Mouse (Mus musculus): ENCODE data around the gene Itsn1. TPM values are rescaled to one million over a fixed set of nuclear protein-coding genes. Genes with fewer than 3 reads are reported as not detected.

Gene Itsn1
- polyA plus RNA-seq, 1 experiment from 2014 or later: 21.7 TPM

DNA sequence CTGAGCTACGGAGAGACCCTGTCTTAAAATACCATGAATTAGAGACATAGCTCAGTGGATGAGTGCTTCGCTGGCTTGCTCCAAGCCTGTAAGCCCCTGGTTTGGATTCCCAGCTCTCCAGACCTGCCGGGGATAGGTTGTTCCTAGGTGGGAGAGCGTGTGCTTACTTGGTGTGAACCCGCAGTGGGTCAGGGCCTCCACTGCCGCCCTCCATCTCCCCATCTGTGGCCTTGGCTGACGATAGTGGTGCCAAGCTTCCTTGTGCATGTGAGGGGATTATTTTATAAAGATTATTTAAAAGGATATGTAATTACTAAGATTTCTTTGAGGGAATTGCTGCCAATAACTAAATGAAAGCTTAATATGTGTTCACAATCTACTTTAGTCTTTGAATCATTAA is 43.5 kb downstream of the Itsn1 start:
- Histone ChIP-seq H3K4me3 (replicated peaks) (no peak overlapping the region), H3K9ac (no peak overlapping the region), H3K4me2 (no peak overlapping the region), H3K36me3 (no peaks in the 10 kb centered on the region), H3K9me3 (no peaks in the 10 kb centered on the region), H3K4me1 (0 out of 2 replicates have a peak, but pooled peaks cover 3% of the 10 kb centered on the region), H3K27ac (no peak overlapping the region), H3K27me3 (replicated peaks) (no peaks in the 10 kb centered on the region)
- WGBS: 77% methylated on average over 7 of the region's 7 CpGs
- ATAC-seq (ENCODE audit: insufficient read depth, low FRiP score, low read depth): no peak

DNA sequence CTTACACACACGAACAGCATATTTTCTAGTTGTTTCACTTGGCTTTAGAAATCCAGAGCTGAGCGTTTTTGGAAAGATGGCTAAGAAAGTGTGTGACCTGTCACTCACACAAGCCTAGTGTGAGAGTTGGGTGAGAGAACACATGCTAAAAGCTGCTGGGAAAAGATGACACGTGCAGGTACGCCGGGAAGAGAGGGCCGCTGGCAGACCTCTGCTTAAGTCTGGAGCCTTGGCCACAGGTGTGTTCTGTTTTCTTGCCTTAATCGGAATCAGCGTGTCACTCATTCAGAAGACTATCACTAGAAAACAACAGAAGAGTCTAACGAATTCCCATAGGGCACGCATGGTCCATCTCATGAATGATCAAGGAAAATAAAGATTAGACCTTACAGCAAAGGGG is 50.5 kb downstream of the Itsn1 start:
- no peak overlapping the region for H3K27ac ChIP-seq
- no peaks in the 10 kb centered on the region for H3K27me3 ChIP-seq (replicated peaks)
- no peak overlapping the region for H3K4me2 ChIP-seq
- no peak overlapping the region for H3K9ac ChIP-seq
- H3K9me3 ChIP-seq: no peaks in the 10 kb centered on the region
- no peak overlapping the region for H3K4me3 ChIP-seq (replicated peaks)
- 73% methylated on average over 10 of the region's 10 CpGs for WGBS
- H3K4me1 ChIP-seq: 0 out of 2 replicates have a peak, but pooled peaks cover 5% of the 10 kb centered on the region
- no peaks in the 10 kb centered on the region for H3K36me3 ChIP-seq
- ATAC-seq (ENCODE audit: insufficient read depth, low FRiP score, low read depth): no peak

DNA sequence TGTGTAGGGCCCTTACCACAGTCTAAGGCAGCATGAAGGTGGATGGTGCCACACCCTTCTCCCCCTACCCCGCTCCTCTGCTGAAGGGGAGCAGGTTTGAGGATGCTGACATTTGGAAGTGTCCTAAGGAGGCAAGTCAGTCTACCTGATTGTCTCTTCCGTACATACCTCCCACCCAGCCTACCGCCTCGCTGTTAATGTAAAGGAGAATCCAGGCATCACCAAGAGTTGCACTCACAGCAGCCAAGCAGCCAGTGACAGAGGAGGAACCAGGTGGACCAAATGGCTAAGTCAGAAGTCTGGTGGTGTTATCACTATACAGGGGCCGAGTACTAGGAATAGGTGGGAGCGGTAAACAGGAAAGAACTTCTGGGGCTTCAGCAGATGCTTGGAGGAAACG is 51.1 kb downstream of the Itsn1 start:
- 85% methylated on average over 7 of the region's 7 CpGs for WGBS
- Histone ChIP-seq H3K36me3 (no peaks in the 10 kb centered on the region), H3K4me3 (replicated peaks) (no peak overlapping the region), H3K4me2 (no peak overlapping the region), H3K9me3 (no peaks in the 10 kb centered on the region), H3K4me1 (0 out of 2 replicates have a peak, but pooled peaks cover 5% of the 10 kb centered on the region), H3K27ac (no peak overlapping the region), H3K27me3 (replicated peaks) (no peaks in the 10 kb centered on the region), H3K9ac (no peak overlapping the region)
- ATAC-seq (ENCODE audit: insufficient read depth, low FRiP score, low read depth): no peak

DNA sequence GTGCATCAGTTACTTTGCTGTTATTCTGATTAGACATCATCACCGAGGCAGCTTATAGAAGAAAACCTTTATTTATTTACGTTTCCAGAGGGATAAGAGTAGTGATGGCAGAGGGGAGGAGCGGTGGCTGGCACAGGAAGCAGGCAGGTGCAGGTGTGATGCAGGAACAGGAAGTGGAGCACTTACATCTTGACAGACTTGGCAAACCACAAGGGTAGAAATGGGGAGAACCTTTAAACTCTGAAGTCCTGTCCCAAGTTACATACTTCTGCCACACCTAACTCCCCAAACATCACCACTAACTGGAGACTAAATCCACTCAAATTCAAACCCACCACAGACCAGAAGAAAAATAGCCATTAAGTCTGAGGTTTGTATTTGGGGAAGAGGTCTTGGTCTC is 51.7 kb downstream of the Itsn1 start:
- no peak overlapping the region for H3K4me2 ChIP-seq
- H3K27ac ChIP-seq: no peak overlapping the region
- no peak for ATAC-seq (ENCODE audit: insufficient read depth, low FRiP score, low read depth)
- H3K9me3 ChIP-seq: no peaks in the 10 kb centered on the region
- no peaks in the 10 kb centered on the region for H3K27me3 ChIP-seq (replicated peaks)
- no peak overlapping the region for H3K4me3 ChIP-seq (replicated peaks)
- H3K4me1 ChIP-seq: 0 out of 2 replicates have a peak, but pooled peaks cover 5% of the 10 kb centered on the region
- WGBS: 73% methylated on average over 3 of the region's 3 CpGs
- H3K9ac ChIP-seq: no peak overlapping the region
- H3K36me3 ChIP-seq: no peaks in the 10 kb centered on the region

DNA sequence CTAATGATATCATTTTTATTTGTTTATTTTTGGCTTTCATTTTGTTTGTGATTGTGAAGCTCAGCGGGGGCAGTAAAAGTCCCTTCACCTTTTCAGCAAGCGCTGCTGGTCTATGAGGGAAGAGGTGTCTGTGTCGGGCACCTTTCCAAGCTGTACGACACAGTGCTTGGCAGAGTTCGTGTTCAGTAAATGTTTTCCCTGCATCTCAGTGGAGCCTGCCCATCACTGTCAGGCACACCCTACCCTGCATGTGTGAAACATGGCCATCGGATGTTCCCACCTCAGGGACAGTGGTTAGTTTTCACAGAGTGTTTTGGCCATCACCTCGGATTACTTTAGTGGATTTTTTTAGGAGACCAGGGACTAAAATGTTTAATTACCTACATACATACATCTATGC is 54.1 kb downstream of the Itsn1 start:
- WGBS: 84% methylated on average over 7 of the region's 7 CpGs
- Histone ChIP-seq H3K4me3 (replicated peaks) (no peak overlapping the region), H3K9me3 (no peaks in the 10 kb centered on the region), H3K9ac (no peak overlapping the region), H3K36me3 (no peaks in the 10 kb centered on the region), H3K27ac (no peak overlapping the region), H3K27me3 (replicated peaks) (no peaks in the 10 kb centered on the region), H3K4me1 (0 out of 2 replicates have a peak, but pooled peaks cover 5% of the 10 kb centered on the region), H3K4me2 (no peak overlapping the region)
- no peak for ATAC-seq (ENCODE audit: insufficient read depth, low FRiP score, low read depth)

DNA sequence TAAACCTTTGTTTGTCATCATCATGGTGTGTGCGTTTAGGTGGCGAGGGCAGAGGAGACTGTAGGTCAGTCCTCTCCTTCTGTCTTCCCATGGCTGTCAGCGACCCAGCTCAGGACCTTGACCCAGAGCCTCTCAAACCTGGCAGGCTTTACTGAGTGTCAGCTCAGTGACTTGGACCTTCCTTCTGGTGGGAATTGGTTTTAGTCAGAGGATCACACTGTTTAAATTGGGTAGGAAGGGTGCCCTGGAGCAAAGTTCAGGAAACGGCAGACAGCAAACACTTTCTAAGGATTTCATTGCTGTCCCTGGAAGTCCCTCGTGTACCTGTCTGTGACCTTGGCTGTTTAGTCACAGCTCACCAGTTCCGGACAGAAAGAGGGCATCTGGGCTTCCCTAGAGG is 55.2 kb downstream of the Itsn1 start:
- Histone ChIP-seq H3K4me2 (no peak overlapping the region), H3K36me3 (no peaks in the 10 kb centered on the region), H3K4me3 (replicated peaks) (no peak overlapping the region), H3K27ac (no peak overlapping the region), H3K9me3 (no peaks in the 10 kb centered on the region), H3K9ac (no peak overlapping the region), H3K4me1 (0 out of 2 replicates have a peak, but pooled peaks cover 3% of the 10 kb centered on the region), H3K27me3 (replicated peaks) (no peaks in the 10 kb centered on the region)
- WGBS: 77% methylated on average over 6 of the region's 6 CpGs
- no peak for ATAC-seq (ENCODE audit: insufficient read depth, low FRiP score, low read depth)

DNA sequence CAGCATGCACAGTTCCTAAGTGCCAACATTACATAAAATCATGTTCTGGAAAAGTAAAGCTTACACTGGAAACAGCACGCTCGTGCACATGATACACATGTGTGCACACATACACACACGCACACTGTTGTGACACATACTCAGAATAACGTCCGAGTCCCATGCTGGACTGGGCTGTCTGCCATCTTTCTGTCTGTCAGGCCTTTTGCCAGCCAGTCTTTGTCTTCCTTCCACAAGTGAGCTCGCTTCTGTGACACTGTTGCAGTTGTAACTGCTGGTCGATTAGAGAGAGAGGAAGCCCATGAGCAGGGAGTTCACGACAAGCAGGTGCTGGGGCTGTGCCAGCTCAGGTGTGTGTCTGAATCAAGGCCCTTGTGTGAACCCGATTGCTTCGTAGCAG is 57.3 kb downstream of the Itsn1 start:
- no peak for ATAC-seq (ENCODE audit: insufficient read depth, low FRiP score, low read depth)
- H3K27me3 ChIP-seq (replicated peaks): no peaks in the 10 kb centered on the region
- no peaks in the 10 kb centered on the region for H3K36me3 ChIP-seq
- no peaks in the 10 kb centered on the region for H3K9me3 ChIP-seq
- no peak overlapping the region for H3K4me3 ChIP-seq (replicated peaks)
- 70% methylated on average over 10 of the region's 10 CpGs for WGBS
- no peak overlapping the region for H3K4me2 ChIP-seq
- H3K9ac ChIP-seq: no peak overlapping the region
- no peaks in the 10 kb centered on the region for H3K4me1 ChIP-seq
- no peak overlapping the region for H3K27ac ChIP-seq

DNA sequence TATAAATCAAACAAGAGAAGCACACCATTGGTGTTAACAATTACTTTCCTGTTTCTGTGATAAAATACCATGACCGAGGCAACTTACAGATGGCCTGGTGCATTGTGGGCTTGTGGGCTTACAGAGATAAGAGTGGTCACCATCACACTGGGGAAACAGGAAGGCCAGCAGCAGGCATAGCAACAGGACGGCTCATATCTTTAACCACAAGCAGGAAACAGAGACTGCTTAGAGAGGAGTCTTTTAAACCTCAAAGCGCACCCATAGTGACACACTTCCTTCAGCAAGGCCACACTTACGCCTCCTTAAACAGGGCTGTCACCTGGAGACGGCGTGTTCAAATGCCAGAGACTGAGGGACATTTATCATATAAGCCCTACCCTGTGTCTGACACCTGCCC is 60.6 kb downstream of the Itsn1 start:
- H3K27ac ChIP-seq: peak overlapping the region; percentile 11; the same call in 1 of the 2 replicates
- ATAC-seq (ENCODE audit: insufficient read depth, low FRiP score, low read depth): peak; percentile 47
- no peaks in the 10 kb centered on the region for H3K9me3 ChIP-seq
- no peaks in the 10 kb centered on the region for H3K4me1 ChIP-seq
- no peak overlapping the region for H3K4me3 ChIP-seq (replicated peaks)
- no peaks in the 10 kb centered on the region for H3K27me3 ChIP-seq (replicated peaks)
- no peak overlapping the region for H3K4me2 ChIP-seq
- no peaks in the 10 kb centered on the region for H3K36me3 ChIP-seq
- 54% methylated on average over 6 of the region's 6 CpGs for WGBS
- no peak overlapping the region for H3K9ac ChIP-seq

DNA sequence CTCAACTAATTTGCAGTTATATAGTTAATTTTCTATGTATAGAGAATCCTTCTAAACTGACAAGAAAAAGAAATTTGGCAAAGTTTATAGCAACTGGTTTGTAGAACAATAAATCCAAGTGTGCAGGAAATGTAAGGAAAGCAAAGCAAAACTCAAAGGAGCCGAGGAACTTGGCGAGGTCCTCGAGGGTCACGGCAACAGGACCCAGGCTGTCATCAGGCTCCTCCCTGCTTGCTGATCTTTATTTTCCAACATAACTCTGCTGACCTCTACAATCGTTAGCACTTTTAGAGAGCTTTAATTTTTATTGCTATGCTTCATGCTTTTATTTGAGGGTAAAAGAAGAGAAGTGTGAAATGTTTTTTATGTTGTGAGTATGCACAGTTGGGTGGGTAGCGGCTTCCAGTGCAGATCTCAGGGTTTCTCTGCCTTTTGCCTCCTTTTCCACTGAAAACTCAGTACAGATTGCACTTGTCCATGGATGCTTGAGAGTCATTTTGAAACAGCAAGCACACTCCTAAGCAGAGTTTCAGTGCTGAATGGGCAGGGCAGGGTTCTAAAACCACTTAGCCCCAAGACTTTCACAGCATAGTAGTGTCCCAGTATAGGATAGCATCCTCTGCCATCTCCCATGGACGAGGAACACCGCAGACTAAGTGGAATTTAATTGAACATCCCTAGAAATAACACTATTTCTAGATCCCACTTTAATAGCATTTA is 63.6 kb downstream of the Itsn1 start:
- Histone ChIP-seq H3K4me2 (no peak overlapping the region), H3K27me3 (replicated peaks) (no peaks in the 10 kb centered on the region), H3K36me3 (no peaks in the 10 kb centered on the region), H3K4me3 (replicated peaks) (no peak overlapping the region), H3K9ac (no peak overlapping the region), H3K4me1 (no peaks in the 10 kb centered on the region), H3K9me3 (no peaks in the 10 kb centered on the region), H3K27ac (no peak overlapping the region)
- ATAC-seq (ENCODE audit: insufficient read depth, low FRiP score, low read depth): no peak
- 78% methylated on average over 8 of the region's 8 CpGs for WGBS

DNA sequence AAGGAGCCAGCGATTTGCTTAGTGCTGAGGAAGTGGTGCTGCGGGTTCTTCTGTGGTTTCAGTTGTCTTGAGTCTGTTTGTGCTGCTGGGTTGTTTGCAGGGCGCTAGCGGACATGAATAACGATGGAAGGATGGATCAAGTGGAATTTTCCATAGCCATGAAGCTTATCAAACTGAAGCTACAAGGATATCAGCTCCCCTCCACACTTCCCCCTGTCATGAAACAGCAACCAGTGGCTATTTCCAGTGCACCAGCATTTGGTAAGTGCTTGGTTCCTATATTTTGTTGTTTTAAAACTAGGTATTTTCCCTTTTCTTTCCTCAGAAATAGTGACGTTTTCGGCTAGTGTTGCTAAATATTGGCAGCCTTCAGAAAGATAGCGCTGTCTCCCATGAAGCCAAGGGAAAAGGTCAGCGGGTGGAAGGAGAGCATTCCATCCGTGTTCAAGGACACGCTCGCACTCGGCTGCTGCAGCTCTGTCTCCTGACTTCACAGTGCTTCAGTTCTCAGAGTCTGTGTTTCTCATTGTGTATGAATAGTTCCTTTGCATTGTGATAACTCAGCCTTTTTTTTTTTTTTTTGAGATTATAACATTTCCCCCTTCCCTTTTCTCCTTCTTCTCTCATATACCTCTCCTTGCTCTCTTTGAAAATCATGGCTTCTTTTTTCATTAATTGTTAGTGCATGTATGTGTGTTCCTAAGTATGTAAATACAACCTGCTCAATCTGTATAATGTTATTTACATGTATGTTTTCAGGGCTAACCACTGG is 64.6 kb downstream of the Itsn1 start:
- H3K4me1 ChIP-seq: no peaks in the 10 kb centered on the region
- no peaks in the 10 kb centered on the region for H3K9me3 ChIP-seq
- WGBS: 84% methylated on average over 13 of the region's 13 CpGs
- no peak overlapping the region for H3K27ac ChIP-seq
- no peaks in the 10 kb centered on the region for H3K36me3 ChIP-seq
- no peak overlapping the region for H3K9ac ChIP-seq
- no peaks in the 10 kb centered on the region for H3K27me3 ChIP-seq (replicated peaks)
- H3K4me3 ChIP-seq (replicated peaks): no peak overlapping the region
- no peak overlapping the region for H3K4me2 ChIP-seq
- no peak for ATAC-seq (ENCODE audit: insufficient read depth, low FRiP score, low read depth)

DNA sequence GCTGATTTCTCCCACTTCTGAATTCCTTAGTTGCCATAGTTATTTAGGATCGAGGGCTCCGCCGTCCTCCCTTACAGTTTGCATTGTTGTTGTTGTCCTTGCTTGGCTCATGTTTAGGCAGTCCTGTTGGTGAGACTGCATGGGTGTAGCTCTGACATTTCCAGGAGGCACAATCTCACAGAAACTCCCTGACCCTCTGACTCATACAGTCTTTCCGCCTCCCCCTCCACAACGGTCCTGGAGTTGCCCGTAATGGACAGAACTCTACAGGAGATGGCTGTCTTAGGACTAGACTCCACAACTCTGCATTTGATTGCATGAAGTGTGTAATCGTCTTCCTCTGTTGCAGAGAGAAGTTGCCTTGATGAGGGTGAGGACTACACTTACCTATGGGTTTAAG is 65.2 kb downstream of the Itsn1 start:
- Histone ChIP-seq H3K27ac (no peak overlapping the region), H3K9ac (no peak overlapping the region), H3K4me3 (replicated peaks) (no peak overlapping the region), H3K9me3 (no peaks in the 10 kb centered on the region), H3K36me3 (no peaks in the 10 kb centered on the region), H3K4me2 (no peak overlapping the region), H3K27me3 (replicated peaks) (no peaks in the 10 kb centered on the region), H3K4me1 (no peaks in the 10 kb centered on the region)
- ATAC-seq (ENCODE audit: insufficient read depth, low FRiP score, low read depth): no peak
- 93% methylated on average over 7 of the region's 7 CpGs for WGBS

DNA sequence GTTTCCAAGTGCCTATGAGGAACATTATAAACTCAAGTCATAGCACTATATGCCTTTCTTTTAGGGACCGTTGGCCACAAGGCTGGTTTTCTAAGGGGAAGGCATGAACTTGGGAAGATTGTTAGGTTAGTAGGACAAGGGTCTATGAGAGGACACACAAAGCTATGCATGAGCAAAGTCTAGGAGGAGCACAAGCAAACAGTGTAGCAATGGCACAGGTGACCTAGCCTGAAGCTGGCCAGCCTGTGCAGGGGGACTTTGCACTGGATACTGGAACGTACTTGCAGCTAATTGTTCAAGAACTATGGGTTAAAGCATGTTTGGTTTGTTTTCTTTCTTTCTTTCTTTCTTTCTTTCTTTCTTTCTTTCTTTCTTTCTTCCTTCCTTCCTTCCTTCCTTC is 66.0 kb downstream of the Itsn1 start:
- ATAC-seq (ENCODE audit: insufficient read depth, low FRiP score, low read depth): no peak
- 94% methylated on average over 2 of the region's 2 CpGs for WGBS

More for the DNA sequence above, 66.0 kb downstream of the Itsn1 start:
- Histone ChIP-seq H3K4me1 (no peaks in the 10 kb centered on the region), H3K36me3 (no peaks in the 10 kb centered on the region), H3K27ac (no peak overlapping the region), H3K27me3 (replicated peaks) (no peaks in the 10 kb centered on the region), H3K4me2 (no peak overlapping the region), H3K4me3 (replicated peaks) (no peak overlapping the region), H3K9me3 (no peaks in the 10 kb centered on the region), H3K9ac (no peak overlapping the region)
